Mouse (Mus musculus) neutrophil, adult 5-6 weeks (primary cell): ENCODE data around the gene Ncor2. TPM values are rescaled to one million over a fixed set of nuclear protein-coding genes. Genes with fewer than 3 reads are reported as not detected.
A peak's percentile ranks its signal among the peaks of the same experiment; 100 is the strongest.

Source experiments
- ATAC-seq: fragments of 151-379, 151-347 bp; 2 replicates; pipeline ENCODE4 v1.8.0; 2017; ENCODE audit warnings: mild to moderate bottlenecking, moderate TSS enrichment; ENCODE audit not compliant: insufficient number of reproducible peaks, poor library complexity, low FRiP score, severe bottlenecking; ENCODE audit errors: extremely low read depth
- total RNA-seq: library from RNA; stranded (forward); fragments of 200-1000 nt; gene quantifications from 2 replicates; pipeline ENCODE4 v1.2.3, GENCODE M21; 2017

The Ncor2 gene
- total RNA-seq, 1 experiment from 2014 or later: 16.9 TPM

GRCm38 (mm10) chr5:125019099-125019498 is 159.9 kb downstream of the Ncor2 start:
- no peak for ATAC-seq

- no peak for ATAC-seq
These were observed 161.7 kb downstream of the Ncor2 start for GRCm38 (mm10) chr5:125017332-125017731.

- no peak for ATAC-seq
These were observed 162.4 kb downstream of the Ncor2 start for GRCm38 (mm10) chr5:125016421-125017242.

GRCm38 (mm10) chr5:125015576-125015975 is 163.4 kb downstream of the Ncor2 start:
- no peak for ATAC-seq

GRCm38 (mm10) chr5:125015066-125015465 is 164.0 kb downstream of the Ncor2 start:
- no peak for ATAC-seq

GRCm38 (mm10) chr5:125014497-125014896 is 164.5 kb downstream of the Ncor2 start:
- 0 out of 2 replicates have a peak, but pooled peaks have one; percentile 17 for ATAC-seq

GRCm38 (mm10) chr5:125011628-125012027 is 167.4 kb downstream of the Ncor2 start:
- no peak for ATAC-seq

GRCm38 (mm10) chr5:125011166-125011565 is 167.9 kb downstream of the Ncor2 start:
- ATAC-seq: no peak

GRCm38 (mm10) chr5:125006896-125007295 is 172.1 kb downstream of the Ncor2 start:
- ATAC-seq: no peak

GRCm38 (mm10) chr5:125005871-125006652 is 173.0 kb downstream of the Ncor2 start:
- ATAC-seq: no peak

GRCm38 (mm10) chr5:125003873-125004255 is 175.2 kb downstream of the Ncor2 start:
- ATAC-seq: no peak

- no peak for ATAC-seq
These were observed 175.8 kb downstream of the Ncor2 start, which contains the start of gene Rflna for GRCm38 (mm10) chr5:125002969-125003872. Gene Rflna (plus strand): TSS chr5:125003221.

- no peak for ATAC-seq
These were observed 178.2 kb downstream of the Ncor2 start for GRCm38 (mm10) chr5:125000756-125001250.

- no peak for ATAC-seq
These were observed 181.1 kb downstream of the Ncor2 start for GRCm38 (mm10) chr5:124997913-124998312.

GRCm38 (mm10) chr5:124996816-124997215 is 182.2 kb downstream of the Ncor2 start:
- no peak for ATAC-seq

- no peak for ATAC-seq
These were observed 186.1 kb downstream of the Ncor2 start for GRCm38 (mm10) chr5:124992891-124993290.

GRCm38 (mm10) chr5:124992323-124992722 is 186.7 kb downstream of the Ncor2 start:
- ATAC-seq: no peak

GRCm38 (mm10) chr5:124989724-124990123 is 189.3 kb downstream of the Ncor2 start:
- ATAC-seq: no peak

- ATAC-seq: no peak
These were observed 192.4 kb downstream of the Ncor2 start for GRCm38 (mm10) chr5:124986656-124987055.
